Mouse (Mus musculus): ENCODE data around the gene Vmn1r157. TPM values are rescaled to one million over a fixed set of nuclear protein-coding genes. Genes with fewer than 3 reads are reported as not detected.
"Not testable (repeated sequence)": the region's sequence is repeated elsewhere in the genome, so short reads cannot be mapped to it uniquely, and the experiment has no call there.

The Vmn1r157 gene
- not detected in 2 replicates for total RNA-seq (2021)
- long read RNA-seq: 0 reads

GRCm38 (mm10) chr7:22761397-22761796 is at the start of gene Vmn1r157:
TSS of gene Vmn1r157 (plus strand) at chr7:22761697.
- DNase-seq: not testable (repeated sequence)

DNA sequence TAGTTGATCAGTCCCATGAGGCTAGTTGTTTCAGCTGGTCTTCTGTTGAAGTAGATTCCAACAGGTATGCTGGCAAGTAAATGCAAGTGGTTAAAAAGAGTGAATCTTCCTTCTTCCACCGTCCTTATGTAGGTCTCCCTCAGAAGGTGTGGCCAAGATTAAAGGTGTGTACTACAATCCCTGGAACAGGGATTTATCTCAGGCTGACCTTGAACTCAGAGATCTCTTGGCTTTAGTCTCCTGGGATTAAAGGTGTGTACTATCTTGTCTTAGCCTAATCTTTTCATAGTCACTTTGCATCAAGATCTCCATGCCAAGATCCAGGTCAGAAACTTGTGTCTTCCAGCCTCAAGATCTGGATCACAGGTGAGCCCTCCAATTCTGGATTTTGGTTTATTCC is 41.9 kb upstream of the Vmn1r157 start, which contains the start of gene Gm4567:
Gene Gm4567 (minus strand): TSS at position 101 of the 400 bp plus-strand sequence.
- not testable (repeated sequence) for DNase-seq

DNA sequence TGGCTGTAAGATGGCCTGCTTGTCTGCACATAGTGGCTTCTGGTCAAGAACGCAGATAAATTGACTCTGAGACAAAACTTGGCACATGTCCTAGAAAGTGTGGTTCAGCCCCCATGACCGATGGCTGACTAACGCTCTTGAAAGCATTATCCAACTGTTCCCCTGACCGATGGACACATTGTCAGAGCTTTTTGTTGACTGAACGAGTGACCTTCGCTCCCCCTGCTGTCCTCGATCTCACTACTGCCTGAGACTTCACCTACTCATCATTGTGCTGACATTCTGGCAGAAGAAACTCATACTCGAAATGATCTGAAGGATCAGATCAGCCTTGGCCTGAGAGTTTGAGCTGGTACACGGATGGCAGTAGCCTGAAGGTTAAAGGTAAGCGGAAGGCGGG is 14.5 kb downstream of the Vmn1r157 start:
- not testable (repeated sequence) for DNase-seq

DNA sequence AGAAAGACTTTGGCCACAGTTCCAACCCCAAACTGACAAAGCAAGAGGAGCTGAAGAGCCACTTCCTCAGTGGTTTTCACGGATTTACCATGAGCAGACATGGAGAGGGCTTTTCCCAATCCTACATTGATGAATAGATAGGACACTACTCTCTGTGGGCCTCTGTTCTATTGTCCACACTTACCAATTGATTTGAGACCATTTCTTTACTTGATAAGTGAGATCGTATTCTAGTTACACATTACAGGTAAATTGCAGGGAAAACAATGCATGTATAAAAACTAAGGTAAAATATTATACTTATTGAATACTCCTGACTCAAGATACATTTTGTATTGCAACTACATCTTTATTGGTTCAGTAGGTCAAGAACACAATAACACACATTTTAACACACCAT is 29.2 kb downstream of the Vmn1r157 start, which contains the start of gene Vmn1r158:
Gene Vmn1r158 (minus strand): TSS at position 101 of the 400 bp plus-strand sequence.
- DNase-seq: not testable (repeated sequence)

Other genes with a start within 250 kb of the Vmn1r157 start
- not detected in 2 replicates for gene Vmn1r152, start 238.7 kb upstream of the Vmn1r157 start, total RNA-seq (2021)
- not detected in 2 replicates for gene Gm8677, start 226.8 kb upstream of the Vmn1r157 start, total RNA-seq (2021)
- not detected in 2 replicates for gene Gm4201, start 196.4 kb upstream of the Vmn1r157 start, total RNA-seq (2021)
- gene Gm4565, start 173.6 kb upstream of the Vmn1r157 start, total RNA-seq (2021): not detected in 2 replicates
- not detected in 2 replicates for gene Vmn1r155, start 103.7 kb upstream of the Vmn1r157 start, total RNA-seq (2021)
- gene Gm8693, start 69.4 kb upstream of the Vmn1r157 start, total RNA-seq (2021): not detected in 2 replicates
- gene Gm4567, start 42.0 kb upstream of the Vmn1r157 start, total RNA-seq (2021): not detected in 2 replicates
- not detected in 2 replicates for gene Vmn1r158, start 29.1 kb downstream of the Vmn1r157 start, total RNA-seq (2021)
- not detected in 2 replicates for gene Vmn1r159, start 81.9 kb downstream of the Vmn1r157 start, total RNA-seq (2021)
- gene Vmn1r160, start 109.5 kb downstream of the Vmn1r157 start, total RNA-seq (2021): not detected in 2 replicates
- not detected in 2 replicates for gene Gm4214, start 223.0 kb downstream of the Vmn1r157 start, total RNA-seq (2021)